ENCODE assay signal across 12 mouse cellular contexts in genomic region chr11:60895915-60896314, GRCm38 (mm10). TPM values are rescaled to one million over a fixed set of nuclear protein-coding genes. Genes with fewer than 3 reads are reported as not detected.
DNase-seq lines count a peak whose midpoint lies in the region; ATAC-seq and TF ChIP-seq lines count a peak whose summit lies in the region.
"Had no signal": no experiment of that assay in that cellular context is flagged by ENCODE, and none has a peak within 500 bp of the region (broad histone marks: within the 10 kb centered on the region; RNA-seq: fewer than 3 reads in every experiment).

No protein-coding gene starts in this region.

- no peak overlapping the region for H3K27ac ChIP-seq in liver, adult 2 months (replicated peaks; ENCODE audit: insufficient read depth, low read depth, low read length)
- H3K27ac ChIP-seq in liver, postnatal 0 days (ENCODE audit: low read depth): no peak overlapping the region
- H3K27ac ChIP-seq in hindbrain, embryonic 16.5 days (ENCODE audit: low read depth, low read length): no peak overlapping the region
- H3K27ac ChIP-seq: macrophage had no signal

- no peak overlapping the region for H3ac ChIP-seq in myocyte (ENCODE audit: control insufficient read depth, insufficient read length)

- no peak overlapping the region for H3K9ac ChIP-seq in liver, adult 2 months (ENCODE audit: low read depth, low read length)
- no peak overlapping the region for H3K9ac ChIP-seq in liver, postnatal 0 days (replicated peaks)
- H3K9ac ChIP-seq in hindbrain, embryonic 16.5 days (ENCODE audit: low read depth, low read length): no peak overlapping the region

- H3K79me2 ChIP-seq in liver, adult 2 months (ENCODE audit: control insufficient read depth, insufficient read depth, low read length): no peaks in the 10 kb centered on the region
- H3K79me2 ChIP-seq in myocyte (ENCODE audit: control insufficient read depth, insufficient read depth): no peaks in the 10 kb centered on the region

- TF ChIP-seq EP300 in liver, postnatal 0 days (IDR thresholded peaks at IDR 0.05; ENCODE audit: low read depth): no peak

- peak; percentile 35 for DNase-seq in liver, adult 2 months (ENCODE audit: extremely low read depth, low read depth, low spot score)
- no peak for DNase-seq in liver, postnatal 0 days
- DNase-seq in embryo, embryonic 11.5 days (ENCODE audit: low read depth, low spot score): peak; percentile 56
- DNase-seq in forelimb bud, embryonic 11.5 days (ENCODE audit: low read depth, low spot score): peak; percentile 89
- DNase-seq in right cerebral cortex, postnatal 4 days: no peak
- DNase-seq: cerebellum, adult 18-20 months; heart, adult 18-20 months; thymus, postnatal 25 days had no signal

- no peaks in the 10 kb centered on the region for H3K4me1 ChIP-seq in liver, adult 2 months (ENCODE audit: control insufficient read depth, insufficient read depth, low read length)
- no peaks in the 10 kb centered on the region for H3K4me1 ChIP-seq in liver, postnatal 0 days (ENCODE audit: insufficient read depth)
- no peaks in the 10 kb centered on the region for H3K4me1 ChIP-seq in hindbrain, embryonic 16.5 days (ENCODE audit: control insufficient read depth, insufficient read depth, low read depth, low read length)

- no peak for ATAC-seq in liver, postnatal 0 days
- ATAC-seq in hindbrain, embryonic 16.5 days: no peak
- ATAC-seq: intestine, embryonic 16.5 days had no signal

- no peaks in the 10 kb centered on the region for H3K36me3 ChIP-seq in liver, adult 2 months (ENCODE audit: control insufficient read depth, insufficient read depth, low read length)
- H3K36me3 ChIP-seq in liver, postnatal 0 days (replicated peaks; ENCODE audit: insufficient read depth, low read length): no peaks in the 10 kb centered on the region
- H3K36me3 ChIP-seq in myocyte (ENCODE audit: control insufficient read depth, insufficient read depth): no peaks in the 10 kb centered on the region
- no peaks in the 10 kb centered on the region for H3K36me3 ChIP-seq in hindbrain, embryonic 16.5 days (ENCODE audit: control insufficient read depth, insufficient read depth, low read length)

- no peaks in the 10 kb centered on the region for H3K27me3 ChIP-seq in liver, adult 2 months (ENCODE audit: control insufficient read depth, insufficient read depth, low read length)
- H3K27me3 ChIP-seq in liver, postnatal 0 days (ENCODE audit: insufficient read depth, low read length): 0 out of 2 replicates have a peak, but pooled peaks cover 4% of the 10 kb centered on the region
- no peaks in the 10 kb centered on the region for H3K27me3 ChIP-seq in myocyte (ENCODE audit: control insufficient read depth, insufficient read depth, insufficient read length)
- no peaks in the 10 kb centered on the region for H3K27me3 ChIP-seq in hindbrain, embryonic 16.5 days (replicated peaks; ENCODE audit: control insufficient read depth, insufficient read depth, low read length)

- no peak overlapping the region for H3K4me3 ChIP-seq in liver, adult 2 months (ENCODE audit: insufficient read depth, low read depth, low read length)
- H3K4me3 ChIP-seq in liver, postnatal 0 days (ENCODE audit: low read depth, low read length): no peak overlapping the region
- H3K4me3 ChIP-seq in myocyte: no peak overlapping the region
- no peak overlapping the region for H3K4me3 ChIP-seq in hindbrain, embryonic 16.5 days (ENCODE audit: low read length)

- no peak overlapping the region for H3K4me2 ChIP-seq in liver, postnatal 0 days (ENCODE audit: low read depth, low read length)
- peak overlapping the region; percentile 10 for H3K4me2 ChIP-seq in myocyte (ENCODE audit: low read depth)
- no peak overlapping the region for H3K4me2 ChIP-seq in hindbrain, embryonic 16.5 days (ENCODE audit: low read length)

- no peaks in the 10 kb centered on the region for H3K9me3 ChIP-seq in liver, postnatal 0 days (ENCODE audit: low read length)
- H3K9me3 ChIP-seq in hindbrain, embryonic 16.5 days (ENCODE audit: control insufficient read depth, low read length): no peaks in the 10 kb centered on the region

- no peak for TF ChIP-seq CTCF in liver, adult 2 months (IDR thresholded peaks at IDR 0.05; ENCODE audit: low read depth, low read length)
- no peak for TF ChIP-seq CTCF in liver, postnatal 0 days (IDR thresholded peaks at IDR 0.05; ENCODE audit: low read depth)

- TF ChIP-seq POLR2A in liver, adult 2 months (IDR thresholded peaks at IDR 0.05; ENCODE audit: extremely low read depth, insufficient read depth, low read length): no peak
- no peak for TF ChIP-seq POLR2A in myocyte (IDR thresholded peaks at IDR 0.05; ENCODE audit: insufficient read length, low read depth)

- WGBS in liver, adult 2 months: 66% methylated on average over 4 of the region's 4 CpGs
- WGBS in liver, postnatal 0 days (ENCODE audit: insufficient replicate concordance): 51% methylated on average over 4 of the region's 4 CpGs
- 38% methylated on average over 4 of the region's 4 CpGs for WGBS in hindbrain, embryonic 16.5 days

TF ChIP-seq in myocyte, 11 proteins besides CTCF, POLR2A, EP300 and RAD21:
- TF ChIP-seq CEBPB (IDR thresholded peaks at IDR 0.05; ENCODE audit: insufficient read depth, poor library complexity, severe bottlenecking): no peak
- TF ChIP-seq TCF12 (IDR thresholded peaks at IDR 0.05; ENCODE audit: insufficient read depth, poor library complexity, severe bottlenecking): no peak
- TF ChIP-seq TCF3 (IDR thresholded peaks at IDR 0.05; ENCODE audit: insufficient read length, low read depth): no peak
- TF ChIP-seq E2F4 (IDR thresholded peaks at IDR 0.05; ENCODE audit: insufficient read depth): no peak
- peak in 1 of 3 experiments; percentile 7 for TF ChIP-seq MYOG (IDR thresholded peaks at IDR 0.05; ENCODE audit: control insufficient read depth in 1 of 3, insufficient read depth in 1 of 3, insufficient read length in 2 of 3, low read depth in 2 of 3)
- peak in 1 of 3 experiments; percentile 13 for TF ChIP-seq MYOD1 (IDR thresholded peaks at IDR 0.05; ENCODE audit: control insufficient read depth in 1 of 3, insufficient read length in 2 of 3, low read depth in 2 of 3)

RNA-seq across cellular contexts. Expression of gene Tmem11, which starts 16.8 kb away (rescaled TPM):
- 19.8 and 20.0 TPM in 2 replicates for total RNA-seq in liver, adult 2 months (2014; rRNA removed)
- polyA plus RNA-seq in liver, adult 2 months (2012; rRNA removed): 48.9 and 67.8 TPM in 2 replicates
- polyA plus RNA-seq in liver, postnatal 0 days (2015; fragmentation: Nextera tagmentation; extraction: Ambion mirVana): 26.7 and 28.8 TPM in 2 replicates
- 68.7 TPM for polyA plus RNA-seq in myocyte (2012; fragmentation: generic; extraction: Trizol)
- polyA plus RNA-seq in hindbrain, embryonic 16.5 days (2015; fragmentation: Nextera tagmentation; extraction: Ambion mirVana): 58.9 and 62.1 TPM in 2 replicates

RNA-seq across cellular contexts. Expression of gene Natd1, which starts 18.6 kb away (rescaled TPM):
- 1.1 and 2.2 TPM in 2 replicates for total RNA-seq in liver, adult 2 months (2014; rRNA removed)
- polyA plus RNA-seq in liver, adult 2 months (2012; rRNA removed): 6.6 and 7.0 TPM in 2 replicates
- polyA plus RNA-seq in liver, postnatal 0 days (2015; fragmentation: Nextera tagmentation; extraction: Ambion mirVana): 6.0 and 6.2 TPM in 2 replicates
- polyA plus RNA-seq in myocyte (2012; fragmentation: generic; extraction: Trizol): 20.0 TPM
- polyA plus RNA-seq in hindbrain, embryonic 16.5 days (2015; fragmentation: Nextera tagmentation; extraction: Ambion mirVana): 24.5 and 28.0 TPM in 2 replicates

RNA-seq across cellular contexts. Expression of gene Map2k3, which starts 35.9 kb away (rescaled TPM):
- total RNA-seq in liver, adult 2 months (2014; rRNA removed): 25.7 and 30.3 TPM in 2 replicates
- 36.9 and 39.7 TPM in 2 replicates for polyA plus RNA-seq in liver, adult 2 months (2012; rRNA removed)
- 61.7 and 66.5 TPM in 2 replicates for polyA plus RNA-seq in liver, postnatal 0 days (2015; fragmentation: Nextera tagmentation; extraction: Ambion mirVana)
- 68.5 TPM for polyA plus RNA-seq in myocyte (2012; fragmentation: generic; extraction: Trizol)
- 30.1 and 33.6 TPM in 2 replicates for polyA plus RNA-seq in hindbrain, embryonic 16.5 days (2015; fragmentation: Nextera tagmentation; extraction: Ambion mirVana)

Comparison
In these comparisons a context has a peak if more than half of its experiments do, and no peak if none do; other contexts are left out.
1. DNase-seq: peak in liver, adult 2 months (single experiment), embryo, embryonic 11.5 days (single experiment) and forelimb bud, embryonic 11.5 days (single experiment); none in liver, postnatal 0 days (single experiment) and right cerebral cortex, postnatal 4 days (single experiment).